ENCODE assay signal across 10 mouse cellular contexts in the genomic region with DNA sequence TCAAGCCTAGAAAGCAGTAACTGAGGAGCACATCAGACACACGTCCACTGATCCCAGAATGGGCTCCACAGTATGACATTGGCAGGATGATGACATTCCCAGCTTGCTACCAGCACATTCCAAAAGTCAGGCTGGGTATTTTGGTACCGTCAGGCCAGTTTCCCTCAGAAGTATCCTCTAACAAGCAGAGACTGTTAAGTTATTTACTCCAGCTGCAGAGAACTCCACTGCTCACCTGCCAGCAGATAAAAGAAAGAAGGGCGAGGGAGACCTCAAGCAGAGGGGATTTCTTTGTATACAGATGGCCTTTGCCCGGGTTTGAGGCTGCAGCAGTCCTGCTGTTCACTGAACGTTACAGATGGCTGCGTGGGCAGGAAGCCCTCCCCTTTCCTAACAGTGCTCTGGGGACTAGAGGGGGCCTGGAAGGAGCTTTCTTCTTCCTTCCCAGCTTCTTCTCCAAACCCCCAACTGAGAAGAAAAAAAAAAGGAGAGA.
DNase-seq lines count a peak whose midpoint lies in the region; ATAC-seq and TF ChIP-seq lines count a peak whose summit lies in the region.
"Had no signal": no experiment of that assay in that cellular context is flagged by ENCODE, and none has a peak within 500 bp of the region (broad histone marks: within the 10 kb centered on the region; RNA-seq: fewer than 3 reads in every experiment).

No protein-coding gene starts in this region.

- no peaks in the 10 kb centered on the region for H3K36me3 ChIP-seq in kidney, embryonic 15.5 days
- H3K36me3 ChIP-seq in lung, postnatal 0 days (ENCODE audit: insufficient read depth, low read length) = no peaks in the 10 kb centered on the region
- H3K36me3 ChIP-seq: G1E; neural tube, embryonic 12.5 days had no signal

- H3K9me3 ChIP-seq in kidney, embryonic 15.5 days (replicated peaks) = no peaks in the 10 kb centered on the region
- H3K9me3 ChIP-seq in lung, postnatal 0 days (ENCODE audit: low read length) = no peaks in the 10 kb centered on the region
- H3K9me3 ChIP-seq: G1E; neural tube, embryonic 12.5 days had no signal

- H3K27me3 ChIP-seq in kidney, embryonic 15.5 days = no peaks in the 10 kb centered on the region
- H3K27me3 ChIP-seq in lung, postnatal 0 days (replicated peaks; ENCODE audit: insufficient read depth, low read length) = no peaks in the 10 kb centered on the region
- H3K27me3 ChIP-seq: neural tube, embryonic 12.5 days had no signal

- H3K9ac ChIP-seq in kidney, embryonic 15.5 days = no peak overlapping the region
- H3K9ac ChIP-seq in lung, postnatal 0 days (replicated peaks; ENCODE audit: low read depth) = no peak overlapping the region
- H3K9ac ChIP-seq: neural tube, embryonic 12.5 days had no signal

- no peak for TF ChIP-seq EP300 in lung, postnatal 0 days (IDR thresholded peaks at IDR 0.05)

- peak; percentile 89 for ATAC-seq in kidney, embryonic 15.5 days (replicated peaks; ENCODE audit: low FRiP score)
- ATAC-seq in lung, postnatal 0 days = peak; percentile 53; the same call in 1 of the 2 replicates

- 5% methylated on average over 6 of the region's 6 CpGs for WGBS in kidney, embryonic 15.5 days
- 10% methylated on average over 6 of the region's 6 CpGs for WGBS in lung, postnatal 0 days

- no peak for DNase-seq in kidney, adult 18-20 months
- DNase-seq in embryo, embryonic 10.5 days (ENCODE audit: low spot score) = peak; percentile 57
- peak; percentile 47 to 67 for DNase-seq in heart, adult 9 months (ENCODE audit: low spot score in 2 of 2)
- peak; percentile 43 for DNase-seq in lung, postnatal 0 days (ENCODE audit: low spot score)
- DNase-seq in yolk sac, embryonic 10.5 days (ENCODE audit: low spot score) = peak; percentile 22
- no peak for DNase-seq in left cerebral cortex, adult 11 months (ENCODE audit: low spot score)
- no peak for DNase-seq in MN1 (ENCODE audit: low spot score)

- no peak for TF ChIP-seq CTCF in lung, postnatal 0 days (IDR thresholded peaks at IDR 0.05)

- peak overlapping the region; percentile 20; the same call in 1 of the 2 replicates for H3K4me2 ChIP-seq in kidney, embryonic 15.5 days
- no peak overlapping the region for H3K4me2 ChIP-seq in lung, postnatal 0 days (replicated peaks; ENCODE audit: low read depth, low read length)
- H3K4me2 ChIP-seq: neural tube, embryonic 12.5 days had no signal

- H3K4me1 ChIP-seq in kidney, embryonic 15.5 days = peaks cover 6% of the 10 kb centered on the region
- H3K4me1 ChIP-seq in lung, postnatal 0 days (ENCODE audit: insufficient read depth, low read depth, low read length) = no peaks in the 10 kb centered on the region; the same call in 1 of the 2 replicates

- peak overlapping the region; percentile 39; the same call in 1 of the 2 replicates for H3K27ac ChIP-seq in kidney, embryonic 15.5 days
- no peak overlapping the region for H3K27ac ChIP-seq in lung, postnatal 0 days (ENCODE audit: low read length)
- H3K27ac ChIP-seq: neural tube, embryonic 12.5 days had no signal

- H3K4me3 ChIP-seq in kidney, embryonic 15.5 days (replicated peaks) = no peak overlapping the region
- no peak overlapping the region for H3K4me3 ChIP-seq in lung, postnatal 0 days (ENCODE audit: low read depth, low read length)
- H3K4me3 ChIP-seq: neural tube, embryonic 12.5 days had no signal

Comparison
In these comparisons a context has a peak if more than half of its experiments do, and no peak if none do; other contexts are left out.
1. DNase-seq: peak in embryo, embryonic 10.5 days (single experiment), heart, adult 9 months (2 of 2), lung, postnatal 0 days (single experiment) and yolk sac, embryonic 10.5 days (single experiment); none in kidney, adult 18-20 months (single experiment), left cerebral cortex, adult 11 months (single experiment) and MN1 (single experiment).